Mouse (Mus musculus): ENCODE measurements around the gene Anapc15.

Gene Anapc15

DNA sequence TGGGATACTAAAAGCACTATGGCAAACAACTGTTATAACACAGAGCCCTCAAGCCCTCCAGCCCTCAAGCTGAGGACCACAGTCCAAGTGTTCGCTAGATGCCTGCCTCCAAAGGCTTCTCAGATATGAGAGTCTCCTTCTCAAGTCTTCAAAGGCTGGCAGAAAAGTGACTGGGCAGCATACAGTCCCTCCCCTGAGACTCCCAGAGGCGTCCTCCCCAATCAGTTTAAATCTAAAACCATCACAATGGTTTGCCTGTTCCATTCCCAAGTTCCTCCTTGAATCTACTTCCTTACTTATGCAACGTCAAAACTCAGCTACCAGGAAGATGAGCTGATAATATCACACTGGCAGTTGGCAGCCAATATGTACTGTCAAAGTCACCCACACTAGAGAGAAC is at the start of gene Anapc15:
Gene Anapc15, plus strand, starts transcription at position 301 of the 400 bp plus-strand sequence.
- no peak for DNase-seq (ENCODE audit: low spot score)

DNA sequence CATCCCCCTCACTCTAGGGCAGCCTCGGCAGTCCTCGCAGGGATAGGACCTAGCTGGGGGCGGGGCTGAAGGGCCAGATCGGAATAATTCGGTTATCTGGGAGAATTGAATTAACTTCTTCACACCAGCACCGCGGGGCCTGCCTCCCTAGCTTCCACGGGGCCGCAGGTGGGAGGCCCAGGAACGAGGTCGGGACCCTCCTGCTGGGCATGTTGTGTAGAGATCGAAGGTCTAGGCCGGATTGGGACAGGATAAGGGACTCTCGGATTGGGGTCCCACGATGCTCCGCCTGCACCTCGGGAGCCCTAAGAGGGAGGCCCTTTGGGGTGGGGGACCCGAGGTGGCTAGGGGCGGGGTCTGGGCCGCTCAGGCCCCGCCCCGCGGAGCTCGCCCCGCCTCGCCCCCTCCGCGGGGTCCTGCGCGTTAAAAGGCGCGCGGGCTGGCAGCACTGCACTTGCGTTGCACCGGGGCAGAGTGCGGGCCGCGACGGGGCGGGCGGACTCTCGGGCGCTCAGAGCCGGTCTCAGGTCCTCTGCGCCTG is 45.6 kb upstream of the Anapc15 start, which contains the start of gene Phox2a:
Gene Phox2a, plus strand, starts transcription at position 453 of the 541 bp plus-strand sequence.
- peak; percentile 42 for DNase-seq (ENCODE audit: low spot score)

GRCm38 (mm10) chr7:101820295-101821030 is 43.1 kb upstream of the Anapc15 start:
- peak; percentile 32 for DNase-seq (ENCODE audit: low spot score)

- peak; percentile 55 for DNase-seq (ENCODE audit: low spot score)
Observed at GRCm38 (mm10) chr7:101821571-101822501, 41.7 kb upstream of the Anapc15 start.

GRCm38 (mm10) chr7:101822836-101823757 is 40.4 kb upstream of the Anapc15 start:
- DNase-seq (ENCODE audit: low spot score) = peak; percentile 53

DNA sequence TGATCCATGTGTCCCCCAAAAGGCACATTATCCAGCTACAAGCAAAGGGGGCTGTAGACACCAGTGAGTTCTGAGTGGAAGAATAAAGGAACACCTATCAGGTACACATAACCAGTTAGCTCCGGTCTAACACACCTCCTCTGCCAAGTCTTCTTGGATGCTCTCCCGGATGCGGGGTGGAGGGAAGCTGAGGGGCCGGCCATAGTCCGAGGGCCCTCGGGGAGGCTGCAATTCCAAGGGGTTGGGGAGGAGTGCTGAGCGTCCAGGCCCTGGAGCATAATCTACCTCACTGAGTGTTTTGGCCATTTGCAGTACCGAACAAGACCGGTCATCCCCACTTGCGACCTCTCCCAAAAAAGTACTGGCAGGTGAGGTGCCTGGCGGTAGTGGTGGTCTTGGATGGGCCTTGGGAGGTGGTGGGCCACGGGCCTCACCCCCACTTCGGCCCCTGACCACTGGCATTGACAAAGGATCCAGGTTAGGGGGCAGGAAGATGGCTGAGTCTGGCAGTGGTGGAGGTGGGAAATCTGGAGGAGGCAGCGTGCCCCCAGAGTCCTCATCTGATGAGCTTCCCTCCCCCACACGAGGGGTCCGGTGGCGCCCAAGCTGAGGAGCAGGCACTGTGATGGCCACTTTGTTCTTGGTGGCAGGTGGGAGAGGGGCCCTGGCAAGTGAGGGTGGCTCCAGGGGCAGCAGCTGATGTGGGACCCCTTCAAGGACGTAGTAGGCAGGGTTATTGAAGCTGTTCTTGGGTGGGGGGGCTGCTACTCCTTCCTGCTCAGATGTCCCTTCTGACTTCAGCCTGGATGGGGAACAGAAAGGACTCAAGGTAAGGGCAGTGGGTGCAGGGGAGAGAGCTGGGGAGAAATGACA is 39.5 kb upstream of the Anapc15 start:
- no peak for DNase-seq (ENCODE audit: low spot score)

GRCm38 (mm10) chr7:101830373-101830772 is 33.1 kb upstream of the Anapc15 start:
- DNase-seq (ENCODE audit: low spot score) = no peak

DNA sequence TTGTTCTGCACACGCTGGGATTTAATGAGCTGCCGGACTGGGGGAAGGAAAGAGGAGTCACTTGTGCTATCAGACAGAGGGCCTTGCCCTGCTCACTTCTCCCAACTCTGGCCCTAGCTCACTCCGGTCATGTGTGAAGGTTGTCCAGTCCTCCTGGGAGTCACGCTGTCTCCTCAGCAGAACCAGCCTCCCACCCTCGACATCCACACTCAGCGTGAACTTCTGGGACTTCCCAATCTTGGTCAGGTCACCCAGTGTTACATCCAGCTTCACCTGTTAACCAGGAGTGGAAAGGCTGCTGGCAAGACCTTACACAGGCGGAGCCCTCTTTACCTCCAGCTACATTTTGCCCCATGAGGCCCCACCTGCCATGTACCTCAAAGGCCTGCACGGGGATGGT is 32.1 kb upstream of the Anapc15 start:
- no peak for DNase-seq (ENCODE audit: low spot score)

GRCm38 (mm10) chr7:101832372-101832771 is 31.1 kb upstream of the Anapc15 start:
- DNase-seq (ENCODE audit: low spot score) = no peak

DNA sequence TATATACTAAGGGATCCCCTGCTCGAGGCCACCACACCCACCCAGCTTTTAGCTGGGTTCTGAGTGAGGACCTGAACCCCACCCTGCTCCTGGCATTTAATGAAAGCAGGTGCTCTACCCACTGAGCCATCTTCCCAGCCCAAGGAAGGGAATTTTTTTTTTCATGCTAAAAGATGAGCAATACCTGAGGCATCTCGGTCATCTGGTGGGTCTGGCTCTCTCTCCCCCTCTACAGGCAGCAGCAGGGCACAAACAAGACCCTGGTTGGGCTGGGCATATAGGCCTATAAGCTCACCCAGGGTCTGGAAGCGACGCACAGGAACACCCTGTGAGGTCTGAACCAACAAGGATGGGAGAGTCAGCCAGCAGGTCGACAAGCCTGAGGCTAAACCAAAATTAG is 30.2 kb upstream of the Anapc15 start:
- DNase-seq (ENCODE audit: low spot score) = no peak

- DNase-seq (ENCODE audit: low spot score) = no peak
Observed at GRCm38 (mm10) chr7:101833916-101834584, 29.5 kb upstream of the Anapc15 start.

DNA sequence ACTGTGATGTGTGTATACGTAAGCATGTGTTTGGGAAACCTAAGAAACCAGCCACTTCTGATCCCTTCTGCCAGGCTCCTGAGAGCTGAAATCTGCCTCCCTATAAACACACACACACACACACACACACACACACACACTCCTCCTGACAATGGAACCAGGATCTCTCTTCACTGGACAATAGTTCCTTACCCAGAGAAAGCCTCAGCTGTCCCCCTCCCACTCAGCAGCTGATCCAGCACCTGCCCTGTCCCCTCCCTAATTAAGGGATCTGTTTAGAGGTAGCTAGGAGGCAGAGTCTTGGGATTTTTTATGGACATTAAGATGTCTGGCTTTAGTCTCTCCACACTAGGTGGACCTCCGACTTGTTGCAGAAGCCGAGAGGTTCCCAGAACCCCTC is 28.6 kb upstream of the Anapc15 start:
- DNase-seq (ENCODE audit: low spot score) = no peak

DNA sequence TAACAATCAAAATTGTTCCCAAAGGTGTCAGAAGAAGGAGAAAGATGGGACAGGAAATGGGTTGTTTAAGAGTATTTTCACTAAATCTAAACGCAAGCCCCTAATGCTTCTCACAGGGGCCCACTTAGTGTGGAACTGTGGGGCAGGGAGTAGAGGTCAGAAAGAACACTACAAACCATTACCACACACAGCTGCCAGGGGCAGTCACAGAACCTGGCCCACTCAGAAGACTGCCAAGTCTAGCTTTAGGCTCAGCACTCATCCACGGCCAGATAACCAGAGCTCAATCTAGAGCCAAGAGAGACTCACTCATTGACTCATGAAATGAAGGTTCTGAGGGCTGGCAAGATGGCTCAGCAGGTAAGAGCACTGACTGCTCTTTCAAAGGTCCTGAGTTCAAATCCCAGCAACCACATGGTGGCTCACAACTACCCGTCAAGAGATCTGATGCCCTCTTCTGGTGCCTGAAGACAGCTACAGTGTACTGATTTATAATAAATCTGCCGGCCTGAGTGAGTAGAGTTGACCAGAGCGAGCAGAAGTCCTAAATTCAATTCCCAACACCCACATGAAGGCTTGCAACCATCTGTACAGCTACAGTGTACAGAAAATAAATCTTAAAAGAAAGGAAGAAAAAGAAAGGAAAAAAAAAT is 27.9 kb upstream of the Anapc15 start:
- DNase-seq (ENCODE audit: low spot score) = no peak

DNA sequence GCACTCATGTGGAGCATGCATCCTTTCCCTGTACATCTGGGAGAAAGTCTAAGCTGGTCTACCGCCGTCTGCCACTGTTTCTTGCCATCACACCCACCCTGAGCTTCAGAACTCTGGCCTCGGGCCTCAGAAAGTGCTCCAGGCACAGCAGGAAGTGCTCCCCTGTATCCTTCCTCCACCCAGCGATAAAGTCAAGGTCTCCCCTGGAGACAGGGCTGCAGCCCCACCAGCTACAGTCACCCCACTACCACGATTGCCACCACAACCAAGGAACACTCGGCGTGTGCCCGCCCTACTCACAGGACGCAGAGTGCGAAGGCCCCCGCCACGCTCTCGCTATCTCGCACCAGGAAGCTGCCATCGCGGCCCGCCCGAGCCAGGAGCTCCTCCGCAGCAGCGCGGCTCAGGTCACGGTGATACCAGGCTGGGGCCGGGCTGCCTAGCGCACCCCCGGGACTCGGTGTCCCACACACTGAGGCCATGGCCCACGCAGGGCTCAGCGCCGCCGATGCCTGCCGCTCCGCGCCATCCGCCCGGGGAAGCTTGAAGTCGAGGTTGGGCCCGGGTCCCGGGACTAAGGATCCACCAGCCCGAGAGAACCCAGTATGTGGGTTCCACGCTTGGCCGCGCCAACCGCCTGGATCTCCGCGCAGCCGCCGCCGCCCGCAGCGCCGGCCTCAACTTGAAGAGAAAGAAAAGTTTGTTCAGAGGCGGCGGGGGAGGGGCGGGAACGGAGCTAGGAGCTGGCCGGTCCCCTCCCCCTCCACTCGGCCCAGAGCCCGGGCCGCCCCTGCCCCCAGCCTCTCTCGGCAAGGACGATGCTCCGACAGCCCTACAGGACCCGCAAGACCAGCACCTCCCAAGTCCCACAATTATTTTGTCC is 27.0 kb upstream of the Anapc15 start:
- DNase-seq (ENCODE audit: low spot score) = peak; percentile 76

DNA sequence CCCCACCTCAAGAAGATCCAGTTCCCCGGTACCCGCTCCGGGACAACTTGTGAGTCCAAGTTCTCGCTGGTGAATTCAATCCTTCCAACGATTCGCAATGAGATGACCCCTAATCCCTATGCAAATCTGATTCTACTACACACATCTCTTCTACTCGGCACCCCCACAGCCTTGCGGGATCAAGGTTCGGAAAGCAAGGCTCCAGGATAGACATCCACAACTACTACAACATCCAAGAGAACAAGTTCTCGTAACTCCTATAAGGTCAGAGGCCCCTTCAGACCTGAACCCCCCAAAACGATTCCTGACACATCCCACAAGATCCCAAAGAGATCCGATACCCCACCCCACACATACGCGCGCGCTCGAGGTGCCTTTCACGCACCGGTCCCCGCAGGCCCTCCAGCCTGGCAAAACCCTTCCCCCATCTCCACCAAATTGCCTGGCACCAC is 26.3 kb upstream of the Anapc15 start:
- DNase-seq (ENCODE audit: low spot score) = no peak

- DNase-seq (ENCODE audit: low spot score) = peak; percentile 89
Observed at GRCm38 (mm10) chr7:101837606-101838471, 25.7 kb upstream of the Anapc15 start, which contains the start of gene Inppl1. Gene Inppl1 (minus strand): TSS chr7:101838229.

DNA sequence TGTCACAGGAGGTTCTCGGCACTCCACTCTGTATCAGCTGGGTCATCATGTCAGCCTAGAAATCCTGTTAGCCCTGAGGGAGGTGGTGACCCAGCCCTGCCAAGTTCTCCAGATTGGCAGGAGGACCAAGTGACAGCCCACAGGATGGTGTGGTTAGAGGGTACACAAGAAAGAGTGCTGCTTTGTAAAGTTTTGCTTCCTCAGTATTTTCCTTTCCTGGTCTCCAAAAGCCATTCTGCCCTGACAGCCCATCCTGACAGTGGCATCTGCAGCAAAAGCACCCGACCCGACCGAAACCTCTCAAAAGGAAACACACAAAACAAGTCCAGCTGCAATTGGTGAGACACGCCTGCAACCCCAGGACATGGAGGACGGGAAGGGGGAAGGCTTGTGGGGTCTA is 19.3 kb upstream of the Anapc15 start:
- no peak for DNase-seq (ENCODE audit: low spot score)
